Mouse (Mus musculus) embryonic facial prominence, embryonic 10.5 days (tissue): ENCODE results near the gene Baiap2l1. TPM values are rescaled to one million over a fixed set of nuclear protein-coding genes. Genes with fewer than 3 reads are reported as not detected.
"Not testable (repeated sequence)": the region's sequence is repeated elsewhere in the genome, so short reads cannot be mapped to it uniquely, and the experiment has no call there.

Experiments
- DNase-seq: peaks from one replicate; pipeline ENCODE4 v3.0.0-alpha.2; 2017; ENCODE audit warnings: low spot score
- H3K27ac ChIP-seq: fragments of 300-500 bp; sonication (generic); replicated peaks from 2 replicates; pipeline ENCODE4 v1.5.1; 2016; ENCODE audit warnings: mild to moderate bottlenecking
- H3K27me3 ChIP-seq: fragments of 300-500 bp; sonication (generic); replicated peaks from 2 replicates; pipeline ENCODE4 v1.6.1; 2016; ENCODE audit warnings: low read depth, mild to moderate bottlenecking; ENCODE audit not compliant: poor library complexity, severe bottlenecking
- H3K36me3 ChIP-seq: fragments of 300-500 bp; sonication (generic); replicated peaks from 2 replicates; pipeline ENCODE4 v1.6.1; 2016; ENCODE audit warnings: mild to moderate bottlenecking, moderate library complexity
- H3K4me1 ChIP-seq: fragments of 300-500 bp; sonication (generic); 2 replicates; pipeline ENCODE4 v1.6.1; 2016
- H3K4me3 ChIP-seq: fragments of 300-500 bp; sonication (generic); 2 replicates; pipeline ENCODE4 v1.5.1; 2016; ENCODE audit warnings: mild to moderate bottlenecking, moderate library complexity
- H3K9me3 ChIP-seq: fragments of 300-500 bp; sonication (generic); 2 replicates; pipeline ENCODE4 v1.6.1; 2016; ENCODE audit warnings: mild to moderate bottlenecking
- WGBS: fragments of 180-500 bp; shearing (Covaris S2); methylation state at CpG from one replicate; pipeline ENCODE4 v1.1.7; 2016; 5-methylcytosine and 5-hydroxymethylcytosine counted together
- polyA plus RNA-seq: library from polyadenylated mRNA; unstranded; fragments of >200 nt; fragmentation: Nextera tagmentation; extraction: Ambion mirVana; gene quantifications from 2 replicates; pipeline ENCODE4 v1.2.1, GENCODE M21; 2016

Baiap2l1 gene
- polyA plus RNA-seq, 1 experiment from 2014 or later, result 6.0 TPM

DNA sequence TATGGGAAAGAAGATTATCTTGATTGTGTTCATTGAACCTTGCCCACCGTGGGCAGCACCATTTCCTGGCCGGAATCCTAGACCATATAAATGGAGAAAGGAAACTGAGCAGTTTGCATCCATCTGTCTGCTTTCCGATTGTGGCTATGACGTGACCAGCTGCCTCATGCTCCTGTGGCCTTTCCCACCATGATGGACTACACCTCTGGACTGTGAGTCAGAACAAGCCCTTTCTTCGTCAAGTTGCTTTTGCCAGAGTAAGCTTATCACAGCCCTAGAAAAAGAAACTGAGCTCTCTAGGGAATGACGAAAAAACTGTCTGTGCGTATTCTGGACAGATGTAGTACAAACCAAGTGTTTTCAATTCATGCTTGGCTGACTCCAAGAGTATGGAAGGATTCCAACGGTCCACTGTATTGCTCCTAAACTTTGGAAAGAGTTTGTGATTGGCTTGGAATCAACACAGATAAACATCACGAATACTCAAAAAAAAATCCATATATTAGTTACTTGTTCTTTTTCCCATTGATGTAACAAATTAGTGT, 10.8 kb upstream of the Baiap2l1 start:
- H3K4me3 ChIP-seq, result no peak overlapping the region
- no peaks in the 10 kb centered on the region for H3K27me3 ChIP-seq
- H3K4me1 ChIP-seq, result peaks cover 9% of the 10 kb centered on the region
- H3K9me3 ChIP-seq, result no peaks in the 10 kb centered on the region
- 87% methylated on average over 9 of the region's 9 CpGs for WGBS
- H3K36me3 ChIP-seq, result no peaks in the 10 kb centered on the region
- no peak for DNase-seq
- H3K27ac ChIP-seq, result no peak overlapping the region

DNA sequence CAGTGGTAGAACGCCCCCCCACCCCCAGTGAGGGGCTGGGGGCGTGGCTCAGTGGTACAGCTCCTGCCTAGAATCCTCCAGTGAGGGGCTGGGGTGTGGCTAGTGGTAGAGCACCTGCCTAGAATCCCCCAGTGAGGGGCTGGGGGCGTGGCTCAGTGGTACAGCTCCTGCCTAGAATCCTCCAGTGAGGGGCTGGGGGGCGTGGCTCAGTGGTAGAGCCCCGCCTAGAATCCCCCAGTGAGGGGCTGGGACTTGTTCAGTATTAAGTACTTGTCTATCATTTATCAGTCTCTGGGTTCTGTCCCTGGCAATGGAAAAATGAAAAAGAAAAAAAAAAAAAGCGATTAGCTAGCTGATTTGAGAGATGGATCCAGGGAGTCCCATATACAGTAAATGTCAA, 8.6 kb upstream of the Baiap2l1 start:
- not testable (repeated sequence) for H3K27ac ChIP-seq, H3K4me3 ChIP-seq, H3K36me3 ChIP-seq, DNase-seq, H3K4me1 ChIP-seq, H3K9me3 ChIP-seq, H3K27me3 ChIP-seq
- 83% methylated on average over 6 of the region's 6 CpGs for WGBS

DNA sequence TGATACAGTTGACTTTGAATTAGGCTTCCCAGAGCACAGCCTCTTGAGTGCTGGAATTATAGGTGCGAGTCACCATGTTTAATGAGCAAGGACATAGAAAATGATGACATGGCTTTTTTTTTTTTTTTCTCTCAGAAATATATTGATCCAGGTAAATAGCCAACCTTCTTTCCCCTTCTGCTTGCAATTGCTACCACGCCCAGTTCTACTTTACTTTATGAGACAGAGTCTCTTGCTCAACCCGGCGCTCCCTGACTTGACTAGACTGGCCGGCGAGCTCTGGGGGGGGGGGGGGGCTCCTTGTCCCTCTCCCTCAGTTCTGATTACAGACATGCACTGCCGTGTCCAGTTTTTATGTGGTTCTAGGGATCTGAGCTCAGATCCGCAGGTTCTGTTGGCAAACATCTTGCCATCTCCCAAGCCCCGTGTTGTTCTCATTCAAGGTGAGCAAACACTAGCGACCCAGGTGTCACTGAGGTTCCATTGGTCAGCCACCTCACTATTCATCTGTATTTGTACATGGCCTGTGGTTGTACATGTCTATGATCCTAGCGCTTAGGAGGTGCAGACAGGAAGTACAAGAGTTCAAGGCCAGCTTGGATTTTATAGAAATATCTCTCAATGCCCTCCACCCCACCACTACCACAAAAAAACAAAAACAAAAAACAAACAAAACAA, 6.9 kb upstream of the Baiap2l1 start:
- DNase-seq, result no peak
- no peaks in the 10 kb centered on the region for H3K9me3 ChIP-seq
- H3K4me3 ChIP-seq, result no peak overlapping the region
- no peak overlapping the region for H3K27ac ChIP-seq
- no peaks in the 10 kb centered on the region for H3K36me3 ChIP-seq
- 91% methylated on average over 11 of the region's 11 CpGs for WGBS
- H3K4me1 ChIP-seq, result no peaks in the 10 kb centered on the region
- H3K27me3 ChIP-seq, result 0 out of 2 replicates have a peak, but pooled peaks cover 3% of the 10 kb centered on the region

DNA sequence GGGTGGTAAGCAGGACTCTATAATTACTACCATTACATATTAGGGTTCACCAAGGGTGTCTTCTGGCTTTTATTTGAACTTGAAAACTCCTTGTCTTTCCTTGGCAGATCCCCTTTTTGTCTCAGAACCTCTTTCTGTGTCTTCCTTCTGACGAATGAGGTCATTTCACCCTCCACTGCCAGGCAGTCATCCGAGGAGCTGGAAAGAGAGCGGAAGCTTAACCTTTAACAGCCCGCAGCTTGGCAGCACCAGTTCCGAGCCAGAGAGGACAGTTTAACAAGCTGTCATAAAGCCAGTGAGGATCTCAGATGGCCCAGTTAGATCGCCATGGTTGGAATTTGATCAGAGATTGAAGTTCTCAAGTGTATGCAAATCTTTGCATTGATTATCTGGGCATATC, 2.4 kb upstream of the Baiap2l1 start:
- H3K36me3 ChIP-seq, result no peaks in the 10 kb centered on the region
- DNase-seq, result no peak
- no peak overlapping the region for H3K4me3 ChIP-seq
- peaks cover 21% of the 10 kb centered on the region for H3K4me1 ChIP-seq
- H3K27ac ChIP-seq, result no peak overlapping the region
- WGBS, result 70% methylated on average over 6 of the region's 6 CpGs
- H3K27me3 ChIP-seq, result peaks cover 27% of the 10 kb centered on the region; the same call in 1 of the 2 replicates
- no peaks in the 10 kb centered on the region for H3K9me3 ChIP-seq

DNA sequence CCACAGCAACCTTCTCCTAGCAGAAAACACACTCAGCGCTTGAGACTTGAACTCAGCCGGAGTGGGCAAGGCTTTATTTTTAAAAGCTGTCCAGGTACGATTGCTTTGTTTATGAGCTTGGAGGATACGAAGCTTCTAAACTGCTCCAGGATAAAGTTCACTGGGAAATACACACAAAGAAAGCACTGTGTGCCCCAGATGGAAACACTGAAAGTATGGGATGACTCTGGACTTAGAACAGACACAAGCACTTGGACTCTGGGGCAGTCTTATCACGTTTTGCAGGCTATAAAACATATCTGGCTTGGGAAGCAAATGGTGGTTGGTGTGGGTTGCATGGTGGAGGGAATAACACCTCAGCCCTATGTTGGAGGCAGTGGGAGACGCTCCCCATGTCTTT, 2.0 kb upstream of the Baiap2l1 start:
- H3K36me3 ChIP-seq, result no peaks in the 10 kb centered on the region
- H3K9me3 ChIP-seq, result no peaks in the 10 kb centered on the region
- WGBS, result 80% methylated on average over 6 of the region's 6 CpGs
- peaks cover 27% of the 10 kb centered on the region; the same call in 1 of the 2 replicates for H3K27me3 ChIP-seq
- no peak for DNase-seq
- peaks cover 21% of the 10 kb centered on the region for H3K4me1 ChIP-seq
- H3K4me3 ChIP-seq, result no peak overlapping the region
- no peak overlapping the region for H3K27ac ChIP-seq

DNA sequence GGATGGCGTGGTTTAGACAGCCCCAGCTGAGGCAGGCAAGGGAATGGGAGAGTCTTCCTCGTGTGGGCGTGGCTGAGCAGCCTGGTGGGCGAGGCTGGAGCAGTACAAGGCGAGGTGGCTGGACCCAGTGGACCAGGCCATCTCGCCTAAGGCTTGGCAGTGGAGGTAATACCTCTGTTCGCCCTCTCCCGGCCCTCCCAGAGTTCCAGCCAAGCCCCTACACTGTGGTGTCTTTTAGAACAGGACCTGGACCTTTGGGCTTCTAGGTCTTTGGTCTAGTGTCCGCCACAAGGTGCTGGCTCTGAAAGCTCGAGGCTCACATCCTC, 643 bp upstream of the Baiap2l1 start:
- WGBS, result 6% methylated on average over 10 of the region's 10 CpGs
- Histone ChIP-seq H3K9me3 (no peaks in the 10 kb centered on the region), H3K27ac (peak overlapping the region; percentile 32; the same call in 1 of the 2 replicates), H3K27me3 (peaks cover 27% of the 10 kb centered on the region; the same call in 1 of the 2 replicates), H3K36me3 (no peaks in the 10 kb centered on the region), H3K4me1 (peaks cover 21% of the 10 kb centered on the region), H3K4me3 (peak overlapping the region; percentile 75)
- DNase-seq, result no peak

DNA sequence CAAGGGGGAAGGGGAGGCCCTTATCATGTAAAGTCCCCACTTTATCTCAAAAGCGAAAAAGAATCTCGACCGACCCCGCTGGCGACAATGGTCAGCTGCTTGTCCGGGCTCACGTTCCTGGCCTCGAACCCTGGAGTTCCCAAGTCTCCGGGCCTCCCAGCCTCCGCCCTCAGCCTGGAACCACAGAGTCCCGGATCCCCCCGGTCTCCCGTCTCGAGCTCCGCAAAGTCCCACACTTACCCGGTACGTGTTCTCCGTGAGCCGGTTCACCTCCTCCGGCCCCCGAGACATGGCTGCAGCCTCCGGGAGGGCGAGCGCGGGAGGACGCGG, 396 bp downstream of the Baiap2l1 start:
- H3K4me3 ChIP-seq, result peak overlapping the region; percentile 75
- H3K36me3 ChIP-seq, result no peaks in the 10 kb centered on the region
- H3K27ac ChIP-seq, result peak overlapping the region; percentile 81
- under 1% methylated on average over 27 of the region's 27 CpGs for WGBS
- peaks cover 27% of the 10 kb centered on the region; the same call in 1 of the 2 replicates for H3K27me3 ChIP-seq
- H3K9me3 ChIP-seq, result no peaks in the 10 kb centered on the region
- peaks cover 21% of the 10 kb centered on the region for H3K4me1 ChIP-seq
- DNase-seq, result no peak

DNA sequence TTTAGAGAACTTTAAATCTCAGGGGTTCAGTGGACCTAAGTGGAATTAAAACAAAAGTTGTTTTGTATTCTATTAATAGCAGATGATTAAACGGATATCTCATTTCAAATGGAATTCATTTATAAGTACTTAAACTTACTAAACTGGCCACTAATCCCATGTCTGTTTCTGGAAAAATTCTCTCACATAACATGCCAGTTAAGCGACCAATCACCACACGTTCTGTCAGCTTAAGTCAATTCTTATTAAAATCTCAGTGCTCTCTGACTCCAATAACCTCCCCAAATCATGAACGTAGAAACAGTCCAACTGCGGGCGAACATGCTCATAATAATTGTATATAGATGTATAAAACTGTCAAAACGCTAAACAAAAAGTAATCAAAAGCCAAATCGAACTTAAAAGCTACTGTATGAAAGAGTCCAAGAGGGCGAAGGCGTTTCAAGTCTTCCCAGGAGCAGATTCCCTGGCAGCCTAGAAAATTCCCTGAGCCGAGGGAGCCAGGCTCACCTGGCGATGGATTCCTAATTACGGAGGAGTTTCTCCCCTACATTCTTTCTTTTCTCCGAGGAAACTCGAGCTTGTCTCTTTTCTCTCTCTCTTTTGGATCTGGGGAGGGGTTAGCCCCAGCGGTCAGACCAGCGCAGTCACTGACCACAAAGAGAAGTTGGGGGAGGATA, 996 bp downstream of the Baiap2l1 start:
- no peaks in the 10 kb centered on the region for H3K9me3 ChIP-seq
- peaks cover 21% of the 10 kb centered on the region for H3K4me1 ChIP-seq
- H3K4me3 ChIP-seq, result peak overlapping the region; percentile 75
- H3K27me3 ChIP-seq, result peaks cover 27% of the 10 kb centered on the region; the same call in 1 of the 2 replicates
- DNase-seq, result no peak
- no peaks in the 10 kb centered on the region for H3K36me3 ChIP-seq
- peak overlapping the region; percentile 81 for H3K27ac ChIP-seq
- WGBS, result 8% methylated on average over 17 of the region's 17 CpGs

DNA sequence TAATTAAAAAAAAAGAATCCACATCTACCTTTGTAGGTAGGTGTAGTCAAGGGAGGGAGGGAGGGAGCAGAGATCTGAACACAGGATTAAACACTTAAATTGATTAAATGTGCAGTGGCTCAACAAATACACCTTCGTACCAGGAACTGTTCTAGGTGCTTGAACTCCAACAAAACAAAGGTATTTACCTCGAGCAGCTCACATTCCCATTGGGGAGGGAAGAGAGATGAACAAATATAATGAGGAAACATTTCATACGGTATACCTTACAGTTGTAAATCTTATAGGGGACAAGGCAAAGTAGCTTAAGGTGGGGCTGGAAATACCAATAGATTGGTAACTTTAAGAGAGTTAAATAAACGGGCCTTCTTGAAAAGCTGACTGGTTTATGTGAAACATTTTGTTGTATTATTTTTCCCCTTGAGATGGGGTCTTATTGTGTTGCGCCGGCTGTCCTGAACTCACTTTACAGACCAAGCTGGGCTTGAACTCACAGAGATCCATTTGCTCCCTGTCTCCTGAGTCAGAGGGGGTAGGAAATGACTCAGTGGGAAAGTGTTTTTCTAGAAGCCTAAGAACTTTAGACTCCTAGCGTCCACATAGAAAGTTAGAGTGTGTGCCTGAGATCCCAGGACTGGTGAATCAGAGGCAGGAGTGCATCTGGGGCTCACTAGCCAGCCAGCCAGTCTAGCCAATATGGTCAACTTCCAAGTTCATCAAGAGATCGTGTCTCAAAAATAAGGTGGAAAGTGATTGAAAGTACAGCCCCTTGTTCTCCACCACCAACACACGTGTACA, 5.5 kb downstream of the Baiap2l1 start:
- no peak for DNase-seq
- no peaks in the 10 kb centered on the region for H3K36me3 ChIP-seq
- H3K9me3 ChIP-seq, result no peaks in the 10 kb centered on the region
- no peak overlapping the region for H3K27ac ChIP-seq
- H3K4me3 ChIP-seq, result no peak overlapping the region
- peaks cover 7% of the 10 kb centered on the region; the same call in 1 of the 2 replicates for H3K4me1 ChIP-seq
- peaks cover 14% of the 10 kb centered on the region; the same call in 1 of the 2 replicates for H3K27me3 ChIP-seq
- WGBS, result 89% methylated on average over 9 of the region's 9 CpGs

DNA sequence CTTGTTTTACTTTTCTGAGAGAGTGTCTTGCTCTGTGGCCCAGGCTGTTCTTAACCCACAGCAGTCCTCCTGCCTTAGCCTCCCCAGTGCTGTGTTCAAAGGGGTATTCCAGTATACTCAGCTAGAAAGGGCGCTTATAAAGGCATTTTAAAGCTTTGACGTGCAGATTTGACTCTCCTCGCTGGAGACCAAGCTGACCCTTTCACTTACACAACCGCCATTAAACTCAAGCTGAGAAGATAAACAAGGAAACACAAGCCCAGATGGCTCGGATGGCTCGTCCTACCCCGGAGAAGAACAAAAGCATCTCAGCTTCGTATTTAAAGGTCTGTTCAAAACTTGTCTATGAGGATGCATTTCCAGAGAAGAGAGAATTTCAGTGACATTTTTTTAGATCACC, 6.7 kb downstream of the Baiap2l1 start:
- H3K27ac ChIP-seq, result no peak overlapping the region; the same call in 1 of the 2 replicates
- H3K9me3 ChIP-seq, result no peaks in the 10 kb centered on the region
- 22% methylated on average over 8 of the region's 8 CpGs for WGBS
- H3K4me3 ChIP-seq, result no peak overlapping the region
- 0 out of 2 replicates have a peak, but pooled peaks cover 3% of the 10 kb centered on the region for H3K27me3 ChIP-seq
- DNase-seq, result no peak
- H3K36me3 ChIP-seq, result no peaks in the 10 kb centered on the region
- H3K4me1 ChIP-seq, result no peaks in the 10 kb centered on the region

DNA sequence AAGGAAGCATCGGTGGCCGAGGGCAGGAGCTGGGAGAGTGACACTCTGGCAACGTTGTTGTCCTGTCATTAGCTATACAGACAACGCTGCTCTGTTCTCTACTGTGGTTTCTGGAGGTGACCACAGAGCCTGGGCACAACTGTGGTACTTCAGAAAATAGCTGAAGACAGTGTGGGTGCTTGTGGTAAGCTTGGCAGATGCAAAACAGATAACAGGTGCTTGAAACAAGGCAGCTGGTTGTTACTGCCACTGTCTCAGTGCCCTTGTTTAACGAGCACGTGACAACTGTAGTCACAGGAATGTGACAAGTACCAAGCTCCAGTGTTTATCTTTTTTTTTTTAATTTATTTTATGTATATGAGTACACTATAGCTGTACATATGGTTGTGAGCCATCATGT, 13.3 kb downstream of the Baiap2l1 start:
- H3K4me3 ChIP-seq, result no peak overlapping the region

DNA sequence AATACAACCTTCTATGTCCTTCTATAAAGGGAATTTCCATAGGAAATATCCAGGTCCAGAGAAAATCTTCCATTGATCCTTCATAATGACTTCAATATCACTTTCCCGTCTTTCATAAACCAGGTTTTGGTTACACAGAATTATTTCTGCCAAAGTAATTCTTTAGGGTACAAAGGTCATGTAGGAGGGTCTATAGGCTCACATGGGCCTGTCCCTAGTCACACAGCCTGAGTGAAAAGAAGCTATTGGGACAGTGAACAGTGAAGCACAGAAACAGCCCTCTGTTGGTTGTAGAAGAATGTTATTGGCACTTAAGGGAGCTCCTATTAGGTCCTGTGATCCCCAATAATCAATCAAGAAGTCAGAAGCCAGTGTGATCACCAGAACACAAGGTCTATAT, 16.8 kb downstream of the Baiap2l1 start:
- DNase-seq, result no peak
- Histone ChIP-seq H3K4me3 (no peak overlapping the region), H3K27ac (no peak overlapping the region), H3K9me3 (no peaks in the 10 kb centered on the region), H3K27me3 (no peaks in the 10 kb centered on the region), H3K4me1 (peaks cover 8% of the 10 kb centered on the region), H3K36me3 (no peaks in the 10 kb centered on the region)
- WGBS, result 66% methylated on average over 1 of the region's 1 CpGs

More for the DNA sequence above, 13.3 kb downstream of the Baiap2l1 start:
- WGBS, result 86% methylated on average over 6 of the region's 6 CpGs
- no peaks in the 10 kb centered on the region for H3K27me3 ChIP-seq
- DNase-seq, result no peak
- H3K9me3 ChIP-seq, result no peaks in the 10 kb centered on the region
- H3K4me1 ChIP-seq, result peaks cover 6% of the 10 kb centered on the region
- no peak overlapping the region for H3K27ac ChIP-seq
- H3K36me3 ChIP-seq, result no peaks in the 10 kb centered on the region
